Mouse (Mus musculus) heart, adult 2 months (tissue): ENCODE results near the gene Aida.

ENCODE experiments used
- CTCF ChIP-seq: fragments of 200-600 bp; IDR thresholded peaks from 2 replicates; pipeline ENCODE4 v1.8.1; 2022; ENCODE audit warnings: antibody characterized with exemption, mild to moderate bottlenecking, moderate library complexity
- POLR2A ChIP-seq: fragments of 200-500 bp; IDR thresholded peaks from 2 replicates; pipeline ENCODE4 v1.6.1; 2011; ENCODE audit warnings: mild to moderate bottlenecking, low read depth, low read length, control low read depth; ENCODE audit not compliant: insufficient read depth

GRCm38 (mm10) chr1:183296465-183296864, at the start of gene Aida:
- TF ChIP-seq POLR2A (no peak), CTCF (no peak)
